Mouse (Mus musculus): ENCODE measurements around the gene Selenoo.

Gene Selenoo

GRCm38 (mm10) chr15:89075478-89076147, 13.3 kb upstream of the Selenoo start:
- DNase-seq (ENCODE audit: inconsistent age in 2 of 2, low spot score in 1 of 2) = peak; percentile 94 to 97

- peak; percentile 73 to 89 for DNase-seq (ENCODE audit: inconsistent age in 2 of 2, low spot score in 1 of 2)
These were observed 12.6 kb upstream of the Selenoo start for GRCm38 (mm10) chr15:89076156-89076731.

- DNase-seq (ENCODE audit: inconsistent age in 2 of 2, low spot score in 1 of 2) = peak; percentile 51 to 76
These were observed 10.6 kb upstream of the Selenoo start for GRCm38 (mm10) chr15:89078208-89078836.

GRCm38 (mm10) chr15:89083906-89084305, 5.0 kb upstream of the Selenoo start:
- no peak for DNase-seq (ENCODE audit: inconsistent age in 2 of 2, low spot score in 1 of 2)

GRCm38 (mm10) chr15:89084826-89085225, 4.1 kb upstream of the Selenoo start:
- DNase-seq (ENCODE audit: inconsistent age in 2 of 2, low spot score in 1 of 2) = no peak

GRCm38 (mm10) chr15:89089248-89090051, 566 bp downstream of the Selenoo start:
- DNase-seq (ENCODE audit: inconsistent age in 2 of 2, low spot score in 1 of 2) = no peak

GRCm38 (mm10) chr15:89090662-89091061, 1.8 kb downstream of the Selenoo start:
- DNase-seq (ENCODE audit: inconsistent age in 2 of 2, low spot score in 1 of 2) = no peak

- no peak for DNase-seq (ENCODE audit: inconsistent age in 2 of 2, low spot score in 1 of 2)
These were observed 3.3 kb downstream of the Selenoo start for GRCm38 (mm10) chr15:89092181-89092580.

- no peak for DNase-seq (ENCODE audit: inconsistent age in 2 of 2, low spot score in 1 of 2)
These were observed 8.6 kb downstream of the Selenoo start for GRCm38 (mm10) chr15:89097450-89097849.

- DNase-seq (ENCODE audit: inconsistent age in 2 of 2, low spot score in 1 of 2) = no peak
These were observed 9.7 kb downstream of the Selenoo start for GRCm38 (mm10) chr15:89098616-89099015.

GRCm38 (mm10) chr15:89100823-89101222, 11.9 kb downstream of the Selenoo start:
- DNase-seq (ENCODE audit: inconsistent age in 2 of 2, low spot score in 1 of 2) = no peak

- DNase-seq (ENCODE audit: inconsistent age in 2 of 2, low spot score in 1 of 2) = no peak
These were observed 13.8 kb downstream of the Selenoo start for GRCm38 (mm10) chr15:89102646-89103045.

- DNase-seq (ENCODE audit: inconsistent age in 2 of 2, low spot score in 1 of 2) = no peak
These were observed 15.0 kb downstream of the Selenoo start for GRCm38 (mm10) chr15:89103921-89104320.

GRCm38 (mm10) chr15:89104425-89104824, 15.5 kb downstream of the Selenoo start:
- DNase-seq (ENCODE audit: inconsistent age in 2 of 2, low spot score in 1 of 2) = no peak

GRCm38 (mm10) chr15:89106073-89106472, 17.2 kb downstream of the Selenoo start:
- no peak for DNase-seq (ENCODE audit: inconsistent age in 2 of 2, low spot score in 1 of 2)

- no peak for DNase-seq (ENCODE audit: inconsistent age in 2 of 2, low spot score in 1 of 2)
These were observed 18.1 kb downstream of the Selenoo start for GRCm38 (mm10) chr15:89106976-89107375.

GRCm38 (mm10) chr15:89110147-89110546, 21.3 kb downstream of the Selenoo start:
- peak; percentile 74 to 90 for DNase-seq (ENCODE audit: inconsistent age in 2 of 2, low spot score in 1 of 2)

- no peak for DNase-seq (ENCODE audit: inconsistent age in 2 of 2, low spot score in 1 of 2)
These were observed 29.1 kb downstream of the Selenoo start for GRCm38 (mm10) chr15:89118007-89118406.

- peak; percentile 95 to 98 for DNase-seq (ENCODE audit: inconsistent age in 2 of 2, low spot score in 1 of 2)
These were observed 33.9 kb downstream of the Selenoo start, which contains the start of gene Tubgcp6 for GRCm38 (mm10) chr15:89122649-89123366. TSS of gene Tubgcp6 (minus strand) at chr15:89123112.

GRCm38 (mm10) chr15:89123595-89123994, 34.7 kb downstream of the Selenoo start:
- peak; percentile 41 to 66 for DNase-seq (ENCODE audit: inconsistent age in 2 of 2, low spot score in 1 of 2)

GRCm38 (mm10) chr15:89124312-89124711, 35.4 kb downstream of the Selenoo start:
- no peak for DNase-seq (ENCODE audit: inconsistent age in 2 of 2, low spot score in 1 of 2)
